Mouse (Mus musculus) heart, embryonic 16.5 days (tissue): ENCODE data around the gene Stambpl1. TPM values are rescaled to one million over a fixed set of nuclear protein-coding genes. Genes with fewer than 3 reads are reported as not detected.

Experiments used
- ATAC-seq: fragments of 200-750 bp; cut with Nextera tagmentation; replicated peaks from 2 replicates; pipeline ENCODE4 v1.8.0; 2017; ENCODE audit warnings: moderate number of reproducible peaks; ENCODE audit not compliant: insufficient read depth, low FRiP score; ENCODE audit errors: extremely low read depth
- H3K27ac ChIP-seq: fragments of 300-500 bp; sonication (generic); 2 replicates; pipeline ENCODE4 v1.5.1; 2014; ENCODE audit warnings: mild to moderate bottlenecking, low read length, control low read depth, moderate library complexity
- H3K27me3 ChIP-seq: fragments of 300-500 bp; sonication (generic); 2 replicates; pipeline ENCODE4 v1.6.1; 2014; ENCODE audit warnings: low read length, mixed read lengths; ENCODE audit not compliant: control insufficient read depth, insufficient read depth
- H3K36me3 ChIP-seq: fragments of 300-500 bp; sonication (generic); 2 replicates; pipeline ENCODE4 v1.6.1; 2014; ENCODE audit not compliant: control insufficient read depth, insufficient read depth
- H3K4me1 ChIP-seq: fragments of 300-500 bp; sonication (generic); 2 replicates; pipeline ENCODE4 v1.6.1; 2014; ENCODE audit warnings: low read length, mixed read lengths; ENCODE audit not compliant: control insufficient read depth, insufficient read depth
- H3K4me2 ChIP-seq: fragments of 300-500 bp; sonication (generic); 2 replicates; pipeline ENCODE4 v1.6.1; 2014; ENCODE audit warnings: low read depth, mild to moderate bottlenecking, control low read depth, low read length
- H3K4me3 ChIP-seq: fragments of 300-500 bp; sonication (generic); 2 replicates; pipeline ENCODE4 v1.5.1; 2014; ENCODE audit warnings: mild to moderate bottlenecking, control low read depth, low read length
- H3K9ac ChIP-seq: fragments of 300-500 bp; sonication (generic); 2 replicates; pipeline ENCODE4 v1.6.1; 2014; ENCODE audit warnings: low read length, control low read depth
- H3K9me3 ChIP-seq: fragments of 300-500 bp; sonication (generic); replicated peaks from 2 replicates; pipeline ENCODE4 v1.6.1; 2016; ENCODE audit warnings: low read length; ENCODE audit not compliant: control insufficient read depth
- WGBS: fragments of 180-500 bp; shearing (Covaris S2); extraction: QIAGEN DNeasy Blood & Tissue Kit; methylation state at CpG from one replicate; pipeline ENCODE4 v1.1.7; 2014; 5-methylcytosine and 5-hydroxymethylcytosine counted together
- polyA plus RNA-seq: library from polyadenylated mRNA; unstranded; fragments of >200 nt; fragmentation: Nextera tagmentation; extraction: Ambion mirVana; gene quantifications from 2 replicates; pipeline ENCODE4 v1.2.1, GENCODE M21; 2015

The Stambpl1 gene
- polyA plus RNA-seq, 1 experiment from 2014 or later = 10.6 TPM

DNA sequence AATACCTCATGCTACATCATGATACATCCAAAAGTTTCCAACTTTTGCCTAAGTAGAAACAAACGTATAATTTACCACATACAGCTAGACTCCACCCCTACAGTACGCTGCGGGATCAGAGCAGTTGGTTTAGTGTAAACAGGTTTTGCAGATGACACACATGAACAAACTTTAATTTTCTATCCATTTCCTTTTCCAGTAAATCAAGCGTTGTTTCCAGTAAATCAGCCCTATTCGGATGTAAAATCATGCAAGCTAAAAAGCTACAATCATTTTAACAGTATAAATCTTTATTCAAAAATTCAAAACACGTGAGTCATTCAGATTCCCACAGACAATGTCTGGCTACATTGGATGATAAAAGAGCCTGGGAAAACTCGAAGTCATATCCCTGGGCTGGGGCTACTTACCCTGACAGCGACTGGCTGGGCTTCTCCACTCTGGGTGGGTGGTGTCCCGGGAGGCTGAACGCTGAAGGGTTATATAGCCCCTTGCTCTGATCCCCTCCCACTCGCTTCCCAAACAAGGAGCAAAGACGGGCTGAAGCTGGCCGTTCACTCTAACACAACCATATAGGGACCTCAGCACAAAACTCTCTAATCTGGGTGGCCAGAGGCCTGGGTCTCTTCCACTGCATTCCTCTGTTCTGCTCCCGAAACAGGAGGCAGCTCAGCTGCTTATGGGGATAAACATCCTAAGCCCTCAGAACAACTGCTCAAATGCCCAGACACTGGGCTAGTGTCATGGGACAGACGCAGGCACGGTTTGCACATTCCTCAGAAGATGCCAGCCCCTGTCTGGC is 63.1 kb downstream of the Stambpl1 start, which contains the start of gene Acta2:
Acta2 (minus strand) TSS at position 711 of the 802 bp plus-strand sequence.
- Histone ChIP-seq H3K27me3 (0 out of 2 replicates have a peak, but pooled peaks cover 2% of the 10 kb centered on the region), H3K4me1 (peaks cover 12% of the 10 kb centered on the region), H3K36me3 (no peaks in the 10 kb centered on the region), H3K9me3 (no peaks in the 10 kb centered on the region), H3K4me2 (peak within 1 kb of the TSS; percentile 64), H3K4me3 (peak within 1 kb of the TSS; percentile 61), H3K9ac (peak within 1 kb of the TSS; percentile 71), H3K27ac (peak within 1 kb of the TSS; percentile 84)
- peak; percentile 69 for ATAC-seq
- 23% methylated on average over 16 of the region's 16 CpGs for WGBS

GRCm38 (mm10) chr19:34256149-34256548 is 64.1 kb downstream of the Stambpl1 start:
- Histone ChIP-seq H3K4me1 (peaks cover 12% of the 10 kb centered on the region), H3K4me2 (no peak overlapping the region), H3K9me3 (no peaks in the 10 kb centered on the region), H3K9ac (no peak overlapping the region), H3K27ac (no peak overlapping the region), H3K4me3 (no peak overlapping the region), H3K27me3 (0 out of 2 replicates have a peak, but pooled peaks cover 2% of the 10 kb centered on the region), H3K36me3 (no peaks in the 10 kb centered on the region)
- no peak for ATAC-seq
- WGBS = 77% methylated on average over 5 of the region's 5 CpGs

DNA sequence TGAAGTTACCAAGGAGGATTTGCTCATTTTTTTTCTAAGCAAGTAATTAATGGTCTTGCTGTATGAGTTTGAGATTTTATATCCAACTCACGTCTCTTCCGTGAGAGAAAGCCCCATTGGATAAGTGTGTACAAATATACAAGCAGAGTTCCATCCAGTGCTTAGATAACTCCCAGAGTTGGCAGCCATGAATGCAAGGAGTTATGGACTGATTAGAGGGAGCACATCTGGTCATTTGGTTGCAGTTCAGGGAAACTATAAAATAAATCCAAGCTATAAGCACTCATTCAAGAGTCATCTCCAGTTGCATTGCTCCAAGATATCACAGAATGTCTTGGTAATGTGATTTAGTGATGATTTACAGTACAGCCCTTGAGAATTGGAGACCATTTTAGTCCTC is 64.9 kb downstream of the Stambpl1 start:
- H3K27ac ChIP-seq = no peak overlapping the region
- WGBS = 43% methylated on average over 2 of the region's 2 CpGs
- no peaks in the 10 kb centered on the region for H3K36me3 ChIP-seq
- ATAC-seq = no peak
- no peak overlapping the region for H3K9ac ChIP-seq
- no peak overlapping the region for H3K4me3 ChIP-seq
- peaks cover 12% of the 10 kb centered on the region for H3K4me1 ChIP-seq
- H3K27me3 ChIP-seq = 0 out of 2 replicates have a peak, but pooled peaks cover 2% of the 10 kb centered on the region
- H3K4me2 ChIP-seq = no peak overlapping the region
- H3K9me3 ChIP-seq = no peaks in the 10 kb centered on the region

GRCm38 (mm10) chr19:34262273-34262974 is 70.4 kb downstream of the Stambpl1 start:
- H3K4me1 ChIP-seq = peaks cover 7% of the 10 kb centered on the region
- no peaks in the 10 kb centered on the region for H3K27me3 ChIP-seq
- H3K4me2 ChIP-seq = no peak overlapping the region
- no peaks in the 10 kb centered on the region for H3K36me3 ChIP-seq
- WGBS = 77% methylated on average over 2 of the region's 2 CpGs
- no peak overlapping the region for H3K4me3 ChIP-seq
- no peaks in the 10 kb centered on the region for H3K9me3 ChIP-seq
- ATAC-seq = no peak
- H3K9ac ChIP-seq = no peak overlapping the region
- H3K27ac ChIP-seq = no peak overlapping the region

DNA sequence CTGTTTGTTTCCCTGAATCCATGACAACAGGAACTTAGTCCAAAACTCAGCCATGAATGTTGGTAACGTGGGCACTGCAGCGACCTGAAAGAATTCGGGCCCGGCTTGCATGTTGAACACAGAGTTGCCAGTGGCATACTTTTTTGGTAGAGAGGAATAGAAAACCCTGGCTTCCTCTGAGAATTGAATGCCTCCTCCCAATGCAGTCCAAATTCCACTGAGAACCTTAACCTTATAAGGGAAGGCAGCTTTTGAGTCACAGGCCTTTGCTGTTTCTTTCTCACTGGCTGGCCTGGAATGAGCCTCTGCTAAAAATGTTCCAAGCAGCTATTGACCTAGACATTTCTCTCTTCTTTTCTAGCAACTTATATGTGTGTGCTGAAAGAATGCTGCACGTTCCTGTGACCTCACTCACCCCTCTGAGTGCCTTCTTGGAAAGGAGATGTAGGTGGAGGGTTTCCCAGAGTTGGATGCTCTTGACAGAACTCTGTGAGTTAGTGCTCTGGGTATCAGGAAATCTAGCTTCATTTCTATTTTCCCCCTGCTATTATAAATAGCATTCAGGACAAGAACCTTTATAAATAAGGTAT is 73.7 kb downstream of the Stambpl1 start:
- WGBS = 37% methylated on average over 5 of the region's 5 CpGs
- peak; percentile 28; the same call in 1 of the 2 replicates for ATAC-seq
- peak overlapping the region; percentile 36; the same call in 1 of the 2 replicates for H3K4me2 ChIP-seq
- peaks cover 7% of the 10 kb centered on the region for H3K4me1 ChIP-seq
- no peak overlapping the region for H3K4me3 ChIP-seq
- peak overlapping the region; percentile 78 for H3K27ac ChIP-seq
- no peaks in the 10 kb centered on the region for H3K36me3 ChIP-seq
- H3K27me3 ChIP-seq = no peaks in the 10 kb centered on the region
- no peaks in the 10 kb centered on the region for H3K9me3 ChIP-seq
- 0 out of 2 replicates have a peak overlapping the region, but pooled peaks have one; percentile 15 for H3K9ac ChIP-seq

DNA sequence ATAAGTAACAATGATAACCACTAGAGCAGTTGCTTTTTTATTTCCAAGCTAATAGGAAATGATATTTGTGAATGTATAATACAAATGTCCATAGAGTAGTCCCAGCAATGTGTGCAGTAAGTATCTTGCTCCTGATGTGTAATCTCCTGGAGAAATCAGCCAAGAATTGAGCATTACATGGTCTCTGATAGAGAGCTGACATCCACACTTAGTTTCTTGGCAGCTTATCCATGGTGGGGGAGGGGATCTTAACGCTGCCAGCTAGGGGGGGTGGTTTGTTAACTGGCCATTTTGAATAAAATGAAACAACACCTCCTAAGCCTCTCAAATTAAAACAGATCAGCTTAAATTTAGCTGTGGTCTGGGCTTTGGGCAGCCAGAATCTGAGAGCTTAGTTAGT is 77.0 kb downstream of the Stambpl1 start:
- 21% methylated on average over 1 of the region's 1 CpGs for WGBS
- H3K9me3 ChIP-seq = no peaks in the 10 kb centered on the region
- H3K27ac ChIP-seq = no peak overlapping the region
- H3K4me3 ChIP-seq = no peak overlapping the region
- no peak overlapping the region for H3K4me2 ChIP-seq
- no peaks in the 10 kb centered on the region for H3K27me3 ChIP-seq
- H3K4me1 ChIP-seq = peaks cover 7% of the 10 kb centered on the region
- no peak for ATAC-seq
- no peak overlapping the region for H3K9ac ChIP-seq
- no peaks in the 10 kb centered on the region for H3K36me3 ChIP-seq

DNA sequence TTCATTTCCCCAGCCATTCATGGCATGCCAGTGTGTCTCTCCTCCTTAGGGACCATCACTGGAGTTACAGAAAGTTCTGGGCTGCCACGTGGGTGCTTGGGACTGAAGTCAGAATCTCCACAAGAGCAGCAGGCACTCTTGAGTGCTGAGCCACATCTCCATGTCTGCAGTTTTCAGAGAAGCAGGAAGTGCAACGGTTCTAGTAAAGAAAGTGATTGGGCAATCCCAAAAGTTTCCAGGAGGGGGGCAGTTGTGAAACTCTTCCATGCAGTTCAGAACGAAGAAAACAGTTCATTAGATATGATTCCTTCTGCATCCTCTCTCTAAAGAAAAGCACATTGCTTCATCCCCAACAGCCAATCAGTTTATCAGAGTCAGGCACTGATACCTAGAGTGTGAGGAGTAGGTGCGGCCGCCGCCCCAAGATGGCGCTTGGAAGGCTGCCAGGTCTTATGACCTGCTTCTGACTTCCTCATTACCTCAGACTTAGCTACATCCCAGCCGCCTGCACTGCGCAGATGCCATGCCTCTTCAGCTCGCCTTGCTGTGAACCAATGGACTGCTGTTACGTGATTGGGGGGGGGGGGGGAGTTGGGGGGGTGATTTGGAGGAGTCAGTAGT is 78.2 kb downstream of the Stambpl1 start:
- Histone ChIP-seq H3K27me3 (no peaks in the 10 kb centered on the region), H3K36me3 (no peaks in the 10 kb centered on the region), H3K4me3 (no peak overlapping the region), H3K9ac (no peak overlapping the region), H3K9me3 (no peaks in the 10 kb centered on the region), H3K4me1 (peaks cover 7% of the 10 kb centered on the region), H3K27ac (no peak overlapping the region), H3K4me2 (no peak overlapping the region)
- 77% methylated on average over 11 of the region's 11 CpGs for WGBS
- ATAC-seq = no peak

GRCm38 (mm10) chr19:34270824-34271464 is 78.9 kb downstream of the Stambpl1 start:
- Histone ChIP-seq H3K4me2 (no peak overlapping the region), H3K4me3 (no peak overlapping the region), H3K27ac (no peak overlapping the region), H3K4me1 (no peaks in the 10 kb centered on the region; the same call in 1 of the 2 replicates), H3K9me3 (no peaks in the 10 kb centered on the region), H3K9ac (no peak overlapping the region), H3K36me3 (no peaks in the 10 kb centered on the region), H3K27me3 (no peaks in the 10 kb centered on the region)
- ATAC-seq = no peak
- WGBS = 85% methylated on average over 13 of the region's 13 CpGs
